Mouse (Mus musculus) cerebellum, adult (tissue): Measurements from ENCODE around the gene Lias.

Experiments
- ATAC-seq: cut with Nextera tagmentation; 2 replicates; pipeline ENCODE4 v1.9.2; 2017; ENCODE audit warnings: mild to moderate bottlenecking, moderate library complexity, mixed read lengths; ENCODE audit not compliant: insufficient number of reproducible peaks, low FRiP score, low TSS enrichment

The Lias gene

DNA sequence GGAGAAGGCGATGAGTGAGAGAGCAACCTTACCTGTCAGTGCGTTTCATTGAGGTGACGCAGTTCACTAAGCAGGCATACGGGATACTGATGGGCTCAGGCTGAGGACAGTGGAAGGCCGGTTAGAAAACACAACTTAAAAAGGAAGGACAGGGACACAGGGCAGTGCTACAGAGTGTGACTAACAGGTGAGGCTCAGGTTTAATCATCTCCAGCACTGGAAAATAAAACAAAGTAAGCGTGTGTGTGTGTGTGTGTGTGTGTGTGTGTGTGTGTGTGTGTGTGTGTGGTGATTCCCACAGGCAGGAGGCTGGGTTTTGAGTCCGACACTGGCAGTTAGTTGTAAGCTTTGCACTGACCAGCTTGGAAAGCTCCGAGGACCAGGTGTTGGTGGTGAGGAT, 31.5 kb downstream of the Lias start:
- no peak for ATAC-seq

- ATAC-seq: no peak
Measured at GRCm38 (mm10) chr5:65424215-65424614, 32.9 kb downstream of the Lias start.

DNA sequence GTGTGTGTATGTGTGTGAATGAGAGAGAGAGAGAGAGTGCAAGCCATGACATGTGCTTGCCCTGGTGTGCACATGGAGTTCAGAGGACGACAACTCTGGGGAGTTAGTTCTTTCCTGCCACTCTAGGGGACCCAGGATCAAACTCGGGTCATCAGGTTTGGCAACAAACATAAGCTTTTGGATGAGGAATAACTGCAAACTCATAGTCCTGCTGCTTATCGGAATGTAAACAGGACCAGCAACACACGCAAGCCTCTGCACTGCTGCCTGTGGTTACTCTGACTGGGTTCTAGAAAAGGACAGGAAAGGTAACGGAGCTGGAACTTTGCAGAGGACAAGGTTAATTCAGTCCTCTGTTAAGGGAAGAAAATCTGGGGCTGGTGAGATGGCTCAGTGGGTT, 34.0 kb downstream of the Lias start:
- no peak for ATAC-seq

DNA sequence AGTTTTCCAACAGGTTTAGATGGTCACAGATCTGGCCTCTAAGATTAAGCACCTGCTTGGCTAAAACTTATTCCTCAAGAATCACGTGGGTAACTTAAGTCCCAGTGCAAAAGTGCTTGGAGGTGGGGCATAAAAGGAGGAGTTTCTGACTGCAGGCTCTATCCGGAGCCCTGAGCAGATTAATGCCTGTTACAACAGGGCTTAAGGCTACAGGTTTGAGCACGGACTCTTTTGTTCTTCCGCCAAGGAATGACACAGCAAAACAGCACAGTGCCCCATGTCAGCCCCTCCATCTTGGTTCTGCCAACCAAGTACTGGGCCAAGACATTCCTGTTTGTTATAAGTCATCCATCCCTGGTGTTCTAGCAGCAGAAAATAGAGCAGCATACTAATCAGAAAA, 37.0 kb downstream of the Lias start:
- no peak for ATAC-seq

DNA sequence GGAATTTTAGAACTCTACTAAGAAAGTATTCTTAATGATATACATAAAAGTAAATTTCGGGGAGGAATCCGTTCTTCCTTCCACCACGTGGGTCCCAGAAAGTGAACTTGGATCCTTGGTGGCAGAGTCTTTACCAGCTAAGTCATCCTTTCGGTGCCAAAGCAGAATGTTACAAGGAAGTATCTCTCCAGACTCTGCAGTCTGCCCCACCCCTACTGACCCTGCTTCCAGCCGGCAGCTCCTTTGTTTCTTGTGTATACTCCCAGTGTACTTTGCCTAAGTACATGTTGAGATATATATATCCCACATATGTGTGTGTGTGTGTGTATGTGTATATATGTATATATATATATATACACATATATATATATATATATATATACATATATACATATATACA, 38.1 kb downstream of the Lias start:
- no peak for ATAC-seq

DNA sequence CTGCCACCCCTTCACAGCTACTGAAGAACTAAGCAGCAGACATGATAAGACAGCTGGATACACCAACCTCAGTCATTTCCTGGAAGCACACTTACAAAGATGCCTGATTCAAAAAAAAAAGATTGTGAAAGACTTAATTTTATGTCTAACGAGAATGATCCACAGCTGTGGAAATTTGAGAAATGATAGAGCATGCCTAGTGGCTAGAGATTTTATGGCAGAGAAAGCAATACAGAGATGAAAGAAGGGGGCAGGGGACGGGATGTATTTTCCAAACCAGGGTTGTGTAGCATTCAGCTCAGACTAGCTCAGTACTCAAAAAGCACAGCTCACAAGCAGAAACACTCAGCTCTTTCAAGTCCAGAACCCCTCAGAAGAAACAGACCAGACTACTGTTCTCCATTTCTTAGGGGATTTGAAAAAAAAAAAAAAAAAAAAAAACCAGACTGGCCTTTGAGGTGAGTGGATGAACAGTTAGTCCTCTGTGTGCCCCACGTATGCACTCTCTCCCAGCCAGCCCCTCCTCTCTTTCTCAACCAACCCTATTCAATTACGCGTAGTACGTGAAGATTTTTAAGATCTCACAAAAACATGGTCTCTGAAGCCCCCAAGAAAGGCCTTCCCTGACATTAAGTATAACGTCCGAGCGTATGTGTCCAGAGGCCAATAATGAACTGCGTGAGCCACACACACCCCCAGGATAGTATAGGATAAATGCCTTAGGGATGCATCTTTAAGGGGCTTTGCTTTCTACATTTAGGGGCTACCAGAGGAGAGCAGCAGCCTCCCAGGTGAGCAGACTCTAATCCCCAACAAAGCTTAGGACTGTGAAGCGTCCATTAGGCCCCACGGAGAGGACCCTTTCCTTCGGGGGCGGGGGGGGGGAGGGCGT, 43.4 kb downstream of the Lias start:
- ATAC-seq: no peak

GRCm38 (mm10) chr5:65435363-65435805, 44.1 kb downstream of the Lias start:
- no peak; the same call in 1 of the 2 replicates for ATAC-seq

GRCm38 (mm10) chr5:65435806-65436561, 44.7 kb downstream of the Lias start, which contains the start of gene Ugdh:
Gene Ugdh, minus strand, starts transcription at chr5:65435949.
- peak; percentile 95 for ATAC-seq

DNA sequence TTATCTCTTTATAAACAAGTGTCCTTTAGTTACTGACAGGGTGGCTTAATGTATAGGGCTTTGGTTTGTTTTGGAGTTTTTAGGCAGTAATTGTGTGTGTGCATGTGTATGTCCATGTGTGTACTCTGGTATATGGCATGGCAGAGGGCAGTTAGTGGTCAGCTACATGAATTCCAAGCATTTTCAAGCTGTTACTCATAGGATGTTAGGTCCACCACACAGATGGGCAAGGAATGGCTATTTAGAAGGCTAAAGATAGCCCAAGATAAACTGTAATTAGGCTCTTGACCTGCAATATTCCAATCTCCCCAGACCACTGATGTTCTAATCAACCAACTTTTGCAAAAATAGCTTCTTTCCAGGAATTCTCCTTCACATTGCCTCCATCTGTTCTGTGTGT, 46.7 kb downstream of the Lias start:
- ATAC-seq: no peak

- no peak for ATAC-seq
Measured at GRCm38 (mm10) chr5:65444981-65445380, 53.7 kb downstream of the Lias start.

GRCm38 (mm10) chr5:65446756-65447155, 55.5 kb downstream of the Lias start:
- no peak for ATAC-seq

- peak; percentile 92 for ATAC-seq
Measured at GRCm38 (mm10) chr5:65447826-65448225, 56.5 kb downstream of the Lias start.

- no peak for ATAC-seq
Measured at GRCm38 (mm10) chr5:65448941-65449340, 57.6 kb downstream of the Lias start.

GRCm38 (mm10) chr5:65454771-65455170, 63.5 kb downstream of the Lias start:
- ATAC-seq: no peak

GRCm38 (mm10) chr5:65457086-65457827, 66.0 kb downstream of the Lias start:
- no peak for ATAC-seq

- no peak for ATAC-seq
Measured at GRCm38 (mm10) chr5:65457846-65458245, 66.5 kb downstream of the Lias start.

DNA sequence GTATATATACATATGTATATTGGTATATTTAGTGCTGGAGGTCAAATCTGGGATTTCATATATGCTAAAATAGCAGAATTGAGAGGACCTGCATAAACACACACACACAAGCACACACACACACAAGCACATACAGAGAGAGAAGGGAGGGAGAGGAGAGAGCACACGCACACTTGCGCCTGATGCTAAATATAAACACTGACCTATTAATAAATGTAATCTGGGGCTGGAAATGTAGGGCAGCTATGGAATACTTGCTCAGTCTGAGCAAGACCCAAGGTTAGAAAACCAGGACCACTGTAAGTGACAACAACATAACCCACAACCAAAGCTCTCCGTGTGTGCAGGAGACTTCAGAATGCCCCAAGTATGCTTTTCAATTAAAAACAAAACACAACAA, 68.2 kb downstream of the Lias start:
- no peak for ATAC-seq
